Mouse (Mus musculus): ENCODE measurements around the gene Lrtm2.

Gene Lrtm2

GRCm38 (mm10) chr6:119336124-119336523, 5.6 kb upstream of the Lrtm2 start:
- DNase-seq (ENCODE audit: low spot score) = no peak

- DNase-seq (ENCODE audit: low spot score) = no peak
Measured at GRCm38 (mm10) chr6:119333831-119334230, 3.3 kb upstream of the Lrtm2 start.

GRCm38 (mm10) chr6:119333202-119333601, 2.6 kb upstream of the Lrtm2 start:
- no peak for DNase-seq (ENCODE audit: low spot score)

DNA sequence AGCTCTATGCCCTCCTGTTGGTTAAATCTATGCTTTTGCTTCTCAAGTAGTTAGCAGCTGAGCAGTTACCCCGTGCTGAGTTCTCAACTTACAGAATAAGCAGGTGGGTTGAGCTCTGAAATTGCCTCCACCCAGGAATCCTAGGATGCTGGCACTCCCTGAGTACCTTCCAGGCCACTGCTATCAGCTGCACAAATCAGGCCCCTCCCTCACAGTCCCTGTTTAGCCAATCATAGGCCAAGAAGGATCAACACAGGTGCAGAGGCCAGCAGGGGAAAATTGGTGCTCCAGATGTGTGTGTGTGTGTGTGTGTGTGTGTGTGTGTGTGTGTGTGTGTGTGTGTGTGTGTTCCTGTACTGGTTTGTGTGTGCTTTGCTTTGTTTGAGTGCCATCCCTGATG, 1.5 kb upstream of the Lrtm2 start:
- no peak for DNase-seq (ENCODE audit: low spot score)

- DNase-seq (ENCODE audit: low spot score) = no peak
Measured at GRCm38 (mm10) chr6:119329936-119330335, 630 bp downstream of the Lrtm2 start.

DNA sequence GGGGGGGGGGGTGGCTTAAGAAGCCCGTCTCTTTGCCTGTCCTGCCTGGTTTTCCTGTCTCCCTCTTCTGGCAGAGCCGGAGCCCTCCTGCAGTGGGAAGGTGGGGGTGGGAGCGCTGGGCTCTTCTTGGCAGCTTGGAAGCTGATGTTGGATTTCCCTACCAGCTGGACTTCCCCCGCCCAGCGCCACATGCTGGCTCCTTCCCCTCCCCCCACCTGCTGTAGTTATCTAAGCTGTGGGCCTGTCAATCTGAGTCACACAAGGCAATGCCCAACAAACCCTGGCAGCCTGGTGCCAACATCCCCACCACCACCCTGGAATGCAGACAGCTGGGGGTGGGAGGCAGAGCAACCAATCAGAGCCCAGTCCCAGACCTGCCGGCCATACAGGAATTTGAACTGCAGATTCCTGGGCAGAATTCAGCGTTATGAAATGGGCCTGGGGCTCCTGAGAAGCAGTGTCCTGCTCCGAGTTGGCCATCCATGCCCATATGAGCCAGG, 1.3 kb downstream of the Lrtm2 start:
- no peak for DNase-seq (ENCODE audit: low spot score)

DNA sequence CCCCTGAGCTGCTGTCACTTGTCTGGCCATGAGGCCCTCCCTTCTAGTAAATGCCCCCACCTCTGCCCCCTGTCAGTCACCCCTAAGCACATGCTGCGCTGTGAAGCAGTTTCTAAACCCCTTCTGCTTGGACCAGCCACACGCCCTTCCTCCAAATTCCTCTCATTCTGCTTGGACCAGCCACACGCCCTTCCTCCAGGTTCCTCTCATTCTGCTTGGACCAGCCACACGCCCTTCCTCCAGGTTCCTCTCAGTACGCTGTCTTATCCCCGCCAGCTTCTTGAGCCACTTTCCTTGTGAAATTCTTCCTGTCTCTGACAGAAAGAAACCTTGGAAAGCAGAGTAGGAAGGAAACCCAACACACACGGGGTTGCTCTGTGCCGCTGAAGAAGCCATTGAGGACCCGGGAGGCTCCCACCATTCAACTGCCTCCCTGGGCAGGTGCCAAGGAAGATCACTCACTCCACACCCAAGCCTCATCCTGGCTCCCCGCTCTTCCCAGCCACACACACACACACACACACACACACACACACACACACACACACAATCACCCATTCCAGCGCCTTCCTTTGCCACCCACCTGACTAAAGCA, 1.9 kb downstream of the Lrtm2 start:
- DNase-seq (ENCODE audit: low spot score) = no peak

DNA sequence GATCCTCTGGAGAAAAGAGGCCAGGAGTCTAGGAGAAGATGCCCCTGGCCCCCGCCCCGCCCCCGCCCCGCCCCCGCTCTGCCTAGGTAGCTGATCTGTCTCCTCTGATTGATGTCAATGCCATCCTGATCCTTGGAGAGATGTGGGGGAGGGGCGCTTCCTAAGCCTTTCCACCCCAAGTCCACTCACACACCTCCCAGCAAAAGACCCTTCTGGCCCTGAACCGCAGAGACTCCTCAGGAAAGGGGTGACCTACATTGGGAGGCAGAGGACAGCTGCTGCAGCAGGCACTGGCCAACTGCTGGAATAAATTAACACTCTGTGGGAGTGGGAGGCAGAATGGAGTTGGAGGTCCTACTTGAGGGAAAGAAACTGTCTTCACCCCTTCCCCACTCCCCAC, 4.0 kb downstream of the Lrtm2 start:
- DNase-seq (ENCODE audit: low spot score) = no peak

DNA sequence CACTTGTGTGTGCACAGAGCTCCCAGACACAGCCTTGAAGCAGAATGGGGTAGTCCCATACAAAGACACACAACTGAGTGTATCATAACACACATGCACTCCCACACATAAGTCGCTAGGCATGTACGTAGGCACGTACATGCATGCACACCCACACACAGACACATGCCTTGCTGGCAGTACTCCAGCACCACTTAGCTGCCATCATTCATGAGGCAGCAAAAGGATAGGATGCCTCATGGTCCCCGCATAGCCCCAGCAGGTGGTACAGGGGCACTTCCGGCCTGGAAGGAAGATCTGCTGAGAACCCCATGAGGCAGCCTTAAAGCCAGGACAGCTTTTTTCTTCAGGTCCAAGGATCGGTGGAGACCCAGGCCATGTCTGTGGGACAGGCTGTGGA, 4.6 kb downstream of the Lrtm2 start:
- no peak for DNase-seq (ENCODE audit: low spot score)

DNA sequence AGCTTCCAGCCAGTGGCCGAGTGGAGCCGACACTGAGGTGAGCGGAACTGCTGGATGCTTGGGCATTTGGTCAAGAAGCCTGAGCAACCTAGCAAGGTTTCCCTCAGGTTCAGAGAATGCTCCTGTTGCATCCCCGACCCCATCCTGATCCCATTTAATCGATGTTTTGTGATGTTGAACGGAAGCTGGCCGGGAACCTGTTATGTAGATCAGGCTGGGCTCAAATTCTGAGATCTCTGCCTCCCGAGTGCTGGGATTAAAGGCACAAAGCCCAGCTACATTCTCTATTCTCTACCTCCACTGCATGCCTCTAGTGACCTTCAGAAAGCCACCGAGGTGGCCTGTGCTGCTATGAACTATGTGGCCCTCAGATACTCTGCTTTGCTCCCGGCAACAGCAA, 5.8 kb downstream of the Lrtm2 start:
- DNase-seq (ENCODE audit: low spot score) = no peak

- no peak for DNase-seq (ENCODE audit: low spot score)
Measured at GRCm38 (mm10) chr6:119321752-119322151, 8.8 kb downstream of the Lrtm2 start.

DNA sequence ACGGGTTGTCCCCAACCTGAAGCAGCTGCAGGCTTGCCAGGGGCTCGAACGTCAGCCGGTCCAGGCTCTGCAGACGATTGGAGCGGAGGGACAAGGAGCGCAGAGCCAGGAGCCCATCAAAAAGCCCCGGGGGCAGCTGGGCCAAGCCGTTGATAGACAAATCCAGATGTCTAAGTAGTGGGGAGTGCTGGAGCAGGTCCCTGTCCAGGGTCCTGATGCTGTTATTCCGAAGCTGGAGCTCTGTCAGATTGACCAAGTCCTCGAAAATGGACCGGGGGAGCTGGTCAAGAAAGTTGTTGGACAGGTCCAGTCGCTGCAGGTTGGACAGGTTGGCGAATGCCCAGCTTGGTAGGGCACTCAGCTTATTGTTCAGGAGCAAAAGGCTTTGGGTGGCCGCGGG, 10.1 kb downstream of the Lrtm2 start:
- peak; percentile 57 for DNase-seq (ENCODE audit: low spot score)

DNA sequence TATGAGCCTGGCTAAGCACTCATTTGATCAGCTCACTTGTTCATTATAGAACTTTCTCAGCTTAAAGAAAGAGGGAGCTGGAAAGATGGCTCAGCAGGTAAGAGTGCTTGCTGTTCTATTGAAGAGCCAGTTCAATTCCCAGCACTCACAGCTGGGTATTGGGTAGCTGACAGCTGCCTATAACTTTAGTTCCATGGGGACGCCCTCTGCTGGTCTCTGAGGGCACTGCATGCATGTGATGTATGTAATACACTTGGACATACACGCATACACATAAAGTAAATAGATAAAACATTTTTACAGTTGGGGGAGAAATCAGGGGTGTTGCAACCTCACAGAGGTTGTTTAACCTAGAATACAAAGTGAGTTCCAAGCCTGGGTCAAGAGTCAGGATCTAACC, 11.2 kb downstream of the Lrtm2 start:
- no peak for DNase-seq (ENCODE audit: low spot score)

DNA sequence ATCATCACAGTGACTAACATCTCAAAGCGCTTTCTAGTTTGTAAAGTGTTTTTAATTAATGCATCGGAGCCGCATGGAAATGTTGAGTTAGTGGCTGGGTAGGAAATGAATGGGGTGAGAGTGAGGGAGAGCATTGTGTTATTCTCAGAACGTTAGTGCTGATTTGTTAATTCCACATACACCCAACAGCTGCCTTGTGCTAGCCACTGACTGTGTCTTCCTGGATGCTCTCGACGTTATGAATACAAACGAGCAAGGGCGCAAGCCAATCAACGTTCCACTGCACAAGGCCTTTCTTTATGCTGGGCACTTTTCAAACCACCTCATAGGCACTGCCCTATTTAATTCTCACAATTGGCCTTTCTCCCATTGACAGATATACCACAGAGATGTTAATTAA, 11.8 kb downstream of the Lrtm2 start:
- no peak for DNase-seq (ENCODE audit: low spot score)

DNA sequence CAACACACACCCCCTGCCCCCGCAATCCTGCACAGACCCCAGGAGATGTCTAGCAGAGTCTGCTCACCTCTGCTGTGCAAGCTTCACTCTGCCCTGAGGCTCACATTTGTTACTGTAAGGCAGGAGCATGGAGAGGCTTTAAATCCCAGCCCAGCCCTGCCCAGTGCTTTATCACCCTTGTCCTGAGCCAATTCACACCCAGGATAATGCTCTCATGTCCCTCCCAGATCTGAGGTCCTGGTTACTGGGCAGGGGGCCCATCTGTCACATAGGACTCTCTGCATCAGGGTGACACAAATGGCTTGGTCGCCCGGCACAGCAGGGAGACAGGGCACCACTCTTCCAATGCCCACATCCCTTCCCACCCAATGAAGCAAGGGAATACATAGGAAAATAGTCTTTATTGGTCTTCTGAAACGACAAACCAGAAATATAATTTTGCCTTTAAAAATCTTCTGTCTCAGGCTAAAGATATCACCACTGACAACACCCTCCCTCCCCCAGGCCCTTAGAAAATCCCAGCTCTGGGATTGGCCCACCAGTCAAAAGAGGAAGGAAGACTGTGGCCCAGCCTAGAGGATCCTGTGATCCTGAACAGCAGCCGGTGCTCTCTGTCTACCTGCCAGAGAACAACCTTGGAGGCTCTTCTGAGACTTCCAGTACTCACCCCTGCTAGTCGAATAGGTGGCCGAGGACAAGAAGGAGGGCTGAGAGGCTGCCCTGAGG, 15.7 kb downstream of the Lrtm2 start:
- DNase-seq (ENCODE audit: low spot score) = no peak

DNA sequence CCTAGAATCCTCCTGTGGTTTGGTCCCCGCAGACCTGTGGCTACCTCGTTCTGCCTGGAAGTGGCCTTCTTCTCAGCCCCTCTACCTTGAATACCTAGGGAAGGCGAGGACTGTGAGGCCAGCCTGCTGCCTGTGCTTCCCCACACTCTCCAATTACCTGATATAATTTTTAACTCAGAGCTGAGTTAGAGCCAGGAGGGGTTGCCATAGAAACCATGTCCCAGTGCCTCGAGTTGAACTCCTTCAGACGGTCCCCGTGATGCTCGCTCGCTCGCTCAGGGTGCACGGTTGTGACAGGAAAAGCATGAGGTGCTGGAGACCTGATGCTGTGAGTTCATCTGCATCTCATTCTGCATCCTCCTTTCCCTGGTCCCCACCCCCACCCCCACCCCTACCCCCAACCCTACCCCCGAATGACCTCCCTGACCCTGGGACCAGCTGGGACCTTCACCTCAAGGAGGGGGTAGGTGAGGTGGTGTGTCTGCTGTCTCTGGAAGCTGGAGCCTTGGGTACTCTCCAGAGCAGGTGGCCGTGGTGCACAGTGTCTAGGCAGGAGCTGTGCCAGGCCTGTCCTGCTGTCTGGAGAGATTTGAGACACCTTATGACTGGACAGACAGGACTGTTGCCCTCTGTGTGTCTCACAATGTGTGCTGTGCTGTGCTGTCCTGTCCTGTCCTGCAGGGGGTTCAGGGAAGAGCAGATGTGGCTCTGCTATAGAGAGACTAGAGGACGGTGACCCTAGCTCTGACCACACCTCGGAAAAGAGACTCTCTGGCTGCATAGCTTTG, 16.8 kb downstream of the Lrtm2 start:
- no peak for DNase-seq (ENCODE audit: low spot score)

DNA sequence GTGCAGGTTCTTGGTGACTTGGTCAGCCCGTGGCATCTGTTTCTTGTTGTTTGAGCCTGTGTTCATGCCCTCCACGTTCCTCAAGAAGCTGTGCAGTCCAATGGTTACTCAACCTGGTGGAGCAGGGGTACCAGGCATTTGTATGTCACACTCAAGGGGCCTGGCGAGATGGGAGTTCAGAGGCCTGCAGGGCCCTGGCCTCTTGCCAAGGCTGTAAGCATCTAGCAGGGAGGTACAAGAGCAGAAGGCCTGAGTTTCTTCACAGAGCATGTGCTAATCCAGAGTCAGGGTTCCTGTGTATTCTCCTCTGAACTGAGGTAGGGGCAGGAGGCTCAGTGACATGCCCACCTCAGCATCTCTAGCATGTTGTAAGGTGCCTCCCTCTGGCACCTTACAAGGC, 17.5 kb downstream of the Lrtm2 start:
- no peak for DNase-seq (ENCODE audit: low spot score)

DNA sequence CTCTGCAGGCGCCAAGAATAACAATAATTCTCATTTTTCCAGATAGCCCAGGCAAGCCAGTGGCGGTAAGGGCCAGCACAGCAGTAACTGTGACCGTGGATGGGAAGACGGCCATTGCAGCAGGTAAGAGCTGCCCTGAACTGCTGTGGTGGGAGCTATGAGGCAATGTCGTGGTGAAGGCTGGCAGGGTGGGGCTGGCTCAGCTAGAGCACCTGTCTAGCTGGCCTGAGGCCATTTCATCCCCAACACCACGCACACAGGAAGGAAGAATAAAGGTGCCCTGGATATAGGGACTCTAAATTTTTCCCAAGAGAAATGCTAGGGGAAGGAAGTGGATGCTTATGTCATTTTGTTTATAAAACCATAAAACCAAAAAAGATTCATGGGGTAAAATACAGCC, 18.2 kb downstream of the Lrtm2 start:
- no peak for DNase-seq (ENCODE audit: low spot score)

- no peak for DNase-seq (ENCODE audit: low spot score)
Measured at GRCm38 (mm10) chr6:119310176-119310575, 20.4 kb downstream of the Lrtm2 start.

DNA sequence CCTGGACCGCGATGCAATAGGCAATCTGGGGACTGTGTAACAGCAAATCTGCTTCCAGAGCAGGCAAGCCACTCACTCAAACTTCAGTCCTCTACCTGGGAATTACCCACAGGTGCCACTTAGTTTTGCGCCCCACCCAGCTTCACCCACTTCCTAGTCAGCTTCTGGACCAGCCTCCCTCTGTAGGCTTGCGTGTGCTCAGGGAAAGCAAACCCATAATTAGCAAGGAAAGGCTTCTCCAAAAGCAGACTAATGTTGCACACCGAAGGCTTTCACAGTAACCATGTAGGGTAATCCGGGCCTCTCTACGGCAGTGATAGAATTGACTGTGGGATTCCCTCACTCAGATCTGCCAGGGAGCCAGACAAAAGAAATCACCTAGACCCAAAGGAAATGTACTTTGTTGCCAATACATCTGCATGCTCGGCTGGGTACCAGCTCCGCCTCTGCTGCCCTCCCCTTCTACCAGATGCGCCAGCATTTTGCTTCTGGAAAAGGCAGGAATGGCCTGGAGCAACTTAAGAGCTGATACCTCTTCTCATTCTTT, 22.6 kb downstream of the Lrtm2 start:
- no peak for DNase-seq (ENCODE audit: low spot score)

DNA sequence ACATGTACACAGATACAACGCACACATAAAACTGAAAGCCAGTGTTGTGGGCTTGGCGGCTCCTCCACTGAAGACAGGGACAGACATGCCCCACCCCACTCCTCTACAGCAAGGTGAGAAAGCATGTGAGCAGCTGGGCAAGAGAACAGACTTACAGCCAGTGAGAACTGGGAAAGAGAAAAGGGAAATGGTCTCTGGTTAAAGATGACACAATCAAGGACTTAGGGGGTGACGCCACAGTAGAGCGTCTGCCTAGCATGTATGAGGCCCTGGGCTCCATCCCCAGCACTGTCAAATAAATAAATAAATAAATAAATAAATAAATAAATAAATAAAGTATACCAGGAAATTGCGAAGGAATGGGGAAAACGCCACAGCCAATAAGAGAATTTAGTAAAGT, 27.2 kb downstream of the Lrtm2 start:
- no peak for DNase-seq (ENCODE audit: low spot score)

DNA sequence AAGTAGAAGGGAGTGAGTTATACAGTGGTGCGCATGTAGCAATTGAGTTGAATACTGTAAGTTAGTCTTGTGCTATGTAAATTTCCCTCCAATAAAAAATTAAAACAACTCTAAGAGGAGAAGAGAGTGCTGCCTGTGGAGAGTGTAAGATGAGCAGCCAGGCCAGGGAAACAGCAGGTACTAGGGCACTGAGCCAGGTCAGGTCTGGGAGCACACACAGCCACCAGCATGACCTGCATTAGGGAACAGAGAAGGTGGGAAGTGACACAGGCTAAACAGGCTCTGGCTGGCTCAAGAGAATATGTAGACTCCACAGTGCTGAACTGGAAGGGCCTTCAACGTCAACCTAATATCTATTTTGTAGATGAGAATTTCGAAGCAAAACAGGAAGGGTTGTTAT, 29.3 kb downstream of the Lrtm2 start:
- DNase-seq (ENCODE audit: low spot score) = no peak

DNA sequence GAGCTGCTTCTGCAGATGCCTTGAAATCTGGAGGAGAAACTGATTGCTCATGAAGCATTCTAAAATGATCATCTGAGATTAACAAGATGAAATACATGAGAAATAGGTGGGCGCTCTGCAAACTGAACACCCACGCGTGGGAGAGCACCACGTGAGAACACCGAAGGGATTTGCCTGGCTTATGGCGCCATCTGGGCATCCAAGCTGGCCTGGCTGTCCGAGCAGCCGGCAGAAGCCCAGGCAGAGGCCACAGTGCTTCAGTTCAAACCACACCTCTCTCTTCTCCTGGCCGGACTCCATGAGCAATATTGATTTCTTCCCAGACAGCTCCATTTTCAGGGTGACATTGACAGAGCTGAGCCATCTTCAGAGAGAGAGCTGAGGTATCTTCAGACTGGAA, 49.8 kb downstream of the Lrtm2 start:
- DNase-seq (ENCODE audit: low spot score) = no peak
